Mouse (Mus musculus): ENCODE results near the gene Irx2.

The Irx2 gene

DNA sequence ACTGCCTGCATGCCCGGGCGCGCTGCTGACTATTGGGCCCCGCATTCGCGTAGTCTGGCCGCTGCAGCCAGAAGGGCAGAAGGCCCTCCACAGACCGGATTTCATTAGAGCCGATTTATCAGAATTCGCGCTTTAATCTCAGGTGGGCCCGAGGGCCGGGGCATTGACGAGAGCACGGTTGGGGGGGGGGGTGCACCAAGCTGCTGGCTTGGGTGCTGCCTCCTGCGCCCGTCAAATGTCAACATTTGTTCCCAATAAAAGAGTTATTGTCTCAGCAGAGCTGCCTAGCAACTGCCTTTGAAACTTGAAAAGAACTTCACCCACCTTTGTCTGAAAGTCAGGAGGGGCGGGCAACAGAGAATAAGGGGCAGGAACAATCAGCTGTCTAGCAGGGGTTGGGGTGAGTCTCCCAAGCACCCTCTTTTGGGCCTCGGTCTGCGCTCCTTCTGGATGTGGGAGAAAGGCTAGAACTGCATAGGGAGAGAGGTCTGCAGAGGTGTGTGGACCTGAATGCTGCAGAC, 7.8 kb downstream of the Irx2 start:
- no peak for DNase-seq (ENCODE audit: low read depth, low spot score)

DNA sequence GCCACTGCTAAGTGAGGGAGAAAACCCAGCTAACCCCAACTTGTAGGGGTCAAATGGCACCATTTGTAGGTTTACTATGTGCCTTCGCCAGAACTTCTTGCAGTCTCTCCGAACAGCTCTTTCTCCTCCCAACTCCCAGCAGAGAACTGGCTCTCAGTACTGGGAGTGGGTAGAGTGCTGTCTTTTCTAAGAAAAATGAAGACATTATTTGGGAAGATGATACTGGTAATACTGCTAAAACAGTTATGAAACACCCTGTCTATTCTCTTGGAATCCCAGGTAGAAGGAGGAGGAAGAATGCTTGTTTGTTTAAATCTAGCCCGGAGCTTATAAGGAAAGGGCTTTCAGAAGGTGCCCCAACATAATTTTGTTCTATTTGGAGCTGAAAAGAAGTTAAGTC, 8.9 kb downstream of the Irx2 start:
- DNase-seq (ENCODE audit: low read depth, low spot score): no peak

DNA sequence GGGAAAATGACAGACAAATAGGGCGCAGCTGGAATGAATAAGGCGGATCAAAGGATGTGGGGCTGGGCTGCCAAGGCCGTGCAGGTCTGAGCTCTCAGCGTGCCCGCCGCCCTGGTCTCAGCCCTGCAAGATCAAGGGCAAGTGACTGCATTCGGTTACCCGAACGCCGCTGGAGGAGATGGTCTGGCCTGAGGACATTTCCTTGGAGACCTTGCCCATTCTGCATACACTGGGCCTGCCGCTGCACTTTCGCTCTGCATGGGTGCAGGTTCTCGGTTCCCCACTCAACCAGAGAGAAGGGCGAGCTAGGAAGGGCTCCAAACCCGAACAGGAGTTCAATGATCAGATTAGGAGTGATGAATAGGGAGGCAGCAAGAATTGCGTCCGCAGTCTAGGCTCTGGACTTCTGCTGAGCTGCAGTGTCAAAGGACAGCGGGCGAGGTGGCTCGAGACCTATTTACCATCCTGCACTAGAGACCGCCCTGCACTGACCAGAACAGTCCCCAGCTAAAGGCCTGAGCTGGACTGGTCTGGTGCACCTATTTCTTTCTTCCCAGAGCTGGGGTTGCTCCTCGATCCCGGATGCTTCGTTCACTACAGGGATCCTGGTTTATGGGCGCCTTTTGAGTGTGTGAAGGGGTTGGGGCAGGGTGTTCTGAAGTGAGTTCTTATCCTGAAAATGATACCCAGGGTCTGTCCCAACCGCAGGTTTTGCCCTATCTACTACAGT, 9.9 kb downstream of the Irx2 start:
- DNase-seq (ENCODE audit: low read depth, low spot score): no peak

DNA sequence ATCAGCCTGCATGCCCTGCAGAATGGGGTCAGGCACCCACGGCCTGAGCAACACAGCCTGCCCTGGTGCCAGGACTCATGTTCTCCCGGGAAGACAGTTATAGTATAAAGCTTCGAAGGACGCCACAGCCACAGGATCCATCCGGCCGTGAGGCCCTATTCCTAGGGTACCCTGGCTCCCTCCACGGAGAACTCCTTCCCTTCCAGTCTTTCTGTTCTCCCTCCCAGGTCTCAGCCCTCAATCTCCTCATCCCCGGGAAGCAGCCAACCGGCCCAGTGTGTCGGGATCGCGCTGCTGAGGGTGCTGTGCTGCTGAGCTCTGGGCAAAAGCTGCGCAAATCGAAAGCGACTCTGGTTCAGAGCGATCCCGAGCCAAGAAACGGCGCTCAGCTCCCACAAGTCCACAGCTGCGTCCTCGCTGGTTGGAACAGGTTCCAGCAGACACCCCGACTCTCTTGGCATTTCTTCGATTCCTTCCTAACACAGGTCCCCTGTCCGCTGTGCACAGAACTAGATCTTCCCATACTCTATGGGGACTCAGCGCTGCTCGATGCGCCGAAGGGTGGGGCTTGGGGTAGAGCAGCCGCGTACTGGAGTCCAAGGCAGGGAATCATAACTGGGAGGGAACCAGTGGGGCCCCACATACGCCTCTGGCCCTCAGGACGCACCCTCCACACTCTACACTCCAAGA, 11.0 kb downstream of the Irx2 start:
- DNase-seq (ENCODE audit: low read depth, low spot score): no peak

DNA sequence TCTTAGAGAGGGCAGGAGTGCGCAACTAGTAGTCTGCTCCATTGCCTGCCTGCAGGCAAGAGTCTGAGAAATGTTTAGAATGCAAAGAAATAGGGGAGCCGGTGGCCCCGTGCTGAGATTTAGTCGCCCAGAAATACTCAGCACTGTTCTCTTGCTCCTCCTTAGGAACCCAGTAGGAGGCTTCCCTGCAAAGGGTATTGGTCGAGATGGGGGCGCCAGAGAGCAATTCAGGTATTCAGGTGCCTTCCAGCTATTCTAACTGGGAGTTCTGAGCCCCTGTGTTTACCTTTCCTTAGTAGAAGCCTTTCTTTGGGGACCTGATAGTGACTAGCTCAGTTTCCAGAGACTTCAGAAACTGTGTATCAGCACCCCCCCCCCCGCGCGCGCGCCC, 11.5 kb downstream of the Irx2 start:
- DNase-seq (ENCODE audit: low read depth, low spot score): no peak

DNA sequence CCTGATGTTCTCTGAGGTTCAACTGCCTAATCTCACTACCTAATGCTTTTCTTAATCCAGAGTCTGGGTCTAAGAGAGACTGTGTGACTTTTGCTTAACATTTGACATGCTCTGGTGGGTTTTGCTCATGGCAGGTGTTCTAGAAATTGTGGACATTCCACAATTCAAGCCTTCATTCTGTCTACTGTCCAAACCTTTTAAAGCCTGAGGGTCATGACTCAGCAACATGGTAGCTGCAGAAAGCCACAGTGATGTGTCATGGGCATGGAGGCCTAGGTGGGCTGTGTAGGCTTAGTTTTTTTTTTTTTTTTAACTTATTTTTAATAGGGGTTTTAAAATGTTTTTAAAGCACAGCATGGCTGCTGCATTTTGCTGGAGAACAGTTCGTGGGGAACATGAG, 27.8 kb downstream of the Irx2 start:
- no peak for DNase-seq (ENCODE audit: low read depth, low spot score)

DNA sequence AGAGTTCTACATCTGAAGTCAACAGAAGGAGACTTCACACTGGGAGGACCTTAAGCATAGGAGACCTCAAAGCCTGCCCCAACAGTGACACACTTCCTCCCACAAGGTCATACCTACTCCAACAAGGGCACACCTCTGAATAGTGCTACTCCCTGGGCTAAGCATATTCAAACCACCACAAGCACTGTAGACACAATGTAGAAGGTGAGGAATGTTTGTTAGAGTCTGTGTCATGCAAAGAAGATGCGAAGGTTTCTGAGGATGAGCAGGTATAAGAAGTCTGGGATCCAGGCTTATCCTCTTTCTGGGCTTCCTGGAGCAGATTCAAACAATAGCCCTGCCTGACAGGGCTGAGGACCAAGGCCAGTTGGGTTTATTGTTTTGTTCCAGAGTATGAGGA, 47.2 kb downstream of the Irx2 start:
- DNase-seq (ENCODE audit: low read depth, low spot score): no peak
